Mouse (Mus musculus): Measurements from ENCODE around the gene Lypd5. TPM values are rescaled to one million over a fixed set of nuclear protein-coding genes. Genes with fewer than 3 reads are reported as not detected.

The Lypd5 gene
- not detected for polyA plus RNA-seq (2012; fragmentation: generic; extraction: Trizol)

GRCm38 (mm10) chr7:24348896-24349295, at the start of gene Lypd5:
Lypd5 (plus strand) TSS chr7:24349196.

GRCm38 (mm10) chr7:24300771-24301282, 48.2 kb upstream of the Lypd5 start, which contains the start of gene Zfp61:
Zfp61 (minus strand) TSS chr7:24301232.

GRCm38 (mm10) chr7:24316567-24317092, 32.4 kb upstream of the Lypd5 start, which contains the start of gene Zfp94:
Zfp94 (minus strand) TSS chr7:24316666.

GRCm38 (mm10) chr7:24333304-24333986, 15.6 kb upstream of the Lypd5 start, which contains the start of gene Tescl:
Tescl (minus strand) TSS chr7:24333936.

GRCm38 (mm10) chr7:24369731-24370541, 20.9 kb downstream of the Lypd5 start, which contains the start of gene Kcnn4:
Kcnn4 (plus strand) TSS chr7:24370263.

GRCm38 (mm10) chr7:24399256-24400081, 50.5 kb downstream of the Lypd5 start, which contains the start of gene Smg9:
Smg9 (plus strand) TSS chr7:24399619.

Other genes starting within 250 kb of the Lypd5 start
- gene Zfp112, start 236.9 kb upstream of the Lypd5 start, polyA plus RNA-seq (2012; fragmentation: generic; extraction: Trizol), result 1 to 10 TPM in 1 of 2 experiments, under 1 TPM in 1; 0.08 to 2.1 TPM
- gene Zfp235, start 215.0 kb upstream of the Lypd5 start, polyA plus RNA-seq (2012; fragmentation: generic; extraction: Trizol), result 1 to 10 TPM; 1.0 to 3.9 TPM
- gene Zfp114, start 174.1 kb upstream of the Lypd5 start, polyA plus RNA-seq (2012; fragmentation: generic; extraction: Trizol), result under 1 TPM in 1 of 2 experiments, not detected in 1; 0.01 TPM
- 1 to 10 TPM in 1 of 2 experiments, under 1 TPM in 1; 0.41 to 1.6 TPM for gene Zfp111, start 137.8 kb upstream of the Lypd5 start, polyA plus RNA-seq (2012; fragmentation: generic; extraction: Trizol)
- gene Zfp109, start 111.6 kb upstream of the Lypd5 start, polyA plus RNA-seq (2012; fragmentation: generic; extraction: Trizol), result under 1 TPM; 0.05 to 0.38 TPM
- gene Zfp108, start 94.4 kb upstream of the Lypd5 start, polyA plus RNA-seq (2012; fragmentation: generic; extraction: Trizol), result 1 to 10 TPM in 1 of 2 experiments, under 1 TPM in 1; 0.07 to 1.8 TPM
- 1 to 10 TPM in 1 of 2 experiments, under 1 TPM in 1; 0.62 to 4.0 TPM for gene Zfp93, start 78.8 kb upstream of the Lypd5 start, polyA plus RNA-seq (2012; fragmentation: generic; extraction: Trizol)
- 10 to 100 TPM in 1 of 2 experiments, 1 to 10 TPM in 1; 1.9 to 12.7 TPM for gene Zfp61, start 48.0 kb upstream of the Lypd5 start, polyA plus RNA-seq (2012; fragmentation: generic; extraction: Trizol)
- 1 to 10 TPM; 1.1 to 4.7 TPM for gene Zfp94, start 32.5 kb upstream of the Lypd5 start, polyA plus RNA-seq (2012; fragmentation: generic; extraction: Trizol)
- gene Tescl, start 15.3 kb upstream of the Lypd5 start, polyA plus RNA-seq (2012; fragmentation: generic; extraction: Trizol), result not detected
- 10 to 100 TPM; 28.9 to 90.8 TPM for gene Kcnn4, start 21.1 kb downstream of the Lypd5 start, polyA plus RNA-seq (2012; fragmentation: generic; extraction: Trizol)
- gene Smg9, start 50.4 kb downstream of the Lypd5 start, polyA plus RNA-seq (2012; fragmentation: generic; extraction: Trizol), result 10 to 100 TPM; 16.1 to 17.6 TPM
- under 1 TPM in 1 of 2 experiments, not detected in 1; 0.07 TPM for gene Irgc1, start 103.1 kb downstream of the Lypd5 start, polyA plus RNA-seq (2012; fragmentation: generic; extraction: Trizol)
- gene Plaur, start 113.3 kb downstream of the Lypd5 start, polyA plus RNA-seq (2012; fragmentation: generic; extraction: Trizol), result 10 to 100 TPM in 1 of 2 experiments, 1 to 10 TPM in 1; 5.0 to 32.8 TPM
- under 1 TPM; 0.27 to 0.57 TPM for gene Cadm4, start 132.8 kb downstream of the Lypd5 start, polyA plus RNA-seq (2012; fragmentation: generic; extraction: Trizol)
- 10 to 100 TPM; 25.3 to 58.2 TPM for gene Zfp428, start 157.8 kb downstream of the Lypd5 start, polyA plus RNA-seq (2012; fragmentation: generic; extraction: Trizol)
- gene AC161166.1, start 163.3 kb downstream of the Lypd5 start, polyA plus RNA-seq (2012; fragmentation: generic; extraction: Trizol), result under 1 TPM; 0.06 to 0.09 TPM
- 10 to 100 TPM in 1 of 2 experiments, 1 to 10 TPM in 1; 2.1 to 10.9 TPM for gene Irgq, start 181.5 kb downstream of the Lypd5 start, polyA plus RNA-seq (2012; fragmentation: generic; extraction: Trizol)
- under 1 TPM in 1 of 2 experiments, not detected in 1; 0.13 TPM for gene Pinlyp, start 196.9 kb downstream of the Lypd5 start, polyA plus RNA-seq (2012; fragmentation: generic; extraction: Trizol)
- gene Xrcc1, start 197.1 kb downstream of the Lypd5 start, polyA plus RNA-seq (2012; fragmentation: generic; extraction: Trizol), result 10 to 100 TPM; 39.6 to 44.0 TPM
- 10 to 100 TPM; 13.1 to 29.9 TPM for gene Ethe1, start 238.3 kb downstream of the Lypd5 start, polyA plus RNA-seq (2012; fragmentation: generic; extraction: Trizol)
- gene Zfp575, start 238.4 kb downstream of the Lypd5 start, polyA plus RNA-seq (2012; fragmentation: generic; extraction: Trizol), result under 1 TPM in 1 of 2 experiments, not detected in 1; 0.05 TPM

Data from C3H10T1/2 (cell line).